Mouse (Mus musculus) ovary, adult 18-20 months (tissue): ENCODE measurements around the gene Idh1.
A peak's percentile ranks its signal among the peaks of the same experiment; 100 is the strongest.

Experiments
- DNase-seq: peaks from one replicate; pipeline ENCODE4 v3.0.0; 2022; ENCODE audit warnings: low spot score, mixed read lengths

The Idh1 gene

DNA sequence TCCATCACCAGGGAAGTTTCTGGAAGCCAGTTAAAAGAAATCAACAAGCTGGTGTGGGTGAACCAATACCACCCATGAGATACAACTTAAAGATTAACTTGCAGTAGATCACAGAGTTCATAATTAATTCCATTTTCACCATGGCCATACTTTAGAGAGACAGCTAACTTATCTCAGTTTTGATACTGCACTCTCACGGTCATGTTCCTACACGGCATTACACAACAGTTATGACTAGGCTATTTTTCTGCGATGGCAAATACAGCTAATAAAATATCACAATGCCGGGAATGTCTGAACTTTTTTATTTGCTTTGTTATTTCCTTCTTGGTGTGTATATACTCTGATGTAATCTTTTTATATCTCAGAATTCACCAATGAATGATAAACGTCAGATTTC is 9.4 kb downstream of the Idh1 start:
- DNase-seq, result no peak

DNA sequence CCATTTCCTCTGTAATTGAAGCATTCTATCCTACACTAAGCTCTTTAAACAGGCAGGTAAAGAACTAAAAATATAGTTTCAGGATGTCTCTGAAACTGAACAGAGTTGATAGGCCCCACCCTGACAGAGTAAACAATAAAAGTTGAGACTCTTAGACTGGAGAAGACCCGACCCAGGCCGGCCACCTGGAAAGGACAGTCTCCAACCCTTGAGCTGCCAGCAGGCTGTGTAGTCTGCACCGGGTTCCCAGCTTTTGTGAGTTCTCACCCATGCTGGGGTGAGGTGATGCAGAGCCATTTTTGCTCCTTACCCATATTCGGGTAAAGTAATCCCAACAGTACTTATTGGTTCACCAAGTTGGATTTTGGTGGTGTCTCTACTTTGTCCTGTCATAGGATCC is 10.1 kb downstream of the Idh1 start:
- DNase-seq, result no peak

DNA sequence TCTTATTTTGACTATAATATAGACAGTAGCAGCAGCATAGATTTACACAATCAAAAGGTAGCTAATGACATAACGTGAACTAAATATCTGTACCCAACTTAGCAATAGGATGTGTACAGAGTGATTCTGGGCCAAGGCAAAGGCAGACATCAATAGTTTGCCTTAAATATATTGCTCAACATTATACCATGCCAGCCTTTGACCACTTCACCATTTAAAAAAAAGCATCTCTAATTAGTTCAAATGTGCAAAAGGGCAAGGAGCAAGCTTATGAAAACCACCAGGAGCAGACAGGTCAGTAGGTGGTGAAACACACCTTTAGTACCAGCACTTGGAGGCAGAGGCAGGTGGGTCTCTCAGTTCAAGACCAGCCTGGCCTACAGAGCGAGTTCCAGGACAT is 12.6 kb downstream of the Idh1 start:
- no peak for DNase-seq

DNA sequence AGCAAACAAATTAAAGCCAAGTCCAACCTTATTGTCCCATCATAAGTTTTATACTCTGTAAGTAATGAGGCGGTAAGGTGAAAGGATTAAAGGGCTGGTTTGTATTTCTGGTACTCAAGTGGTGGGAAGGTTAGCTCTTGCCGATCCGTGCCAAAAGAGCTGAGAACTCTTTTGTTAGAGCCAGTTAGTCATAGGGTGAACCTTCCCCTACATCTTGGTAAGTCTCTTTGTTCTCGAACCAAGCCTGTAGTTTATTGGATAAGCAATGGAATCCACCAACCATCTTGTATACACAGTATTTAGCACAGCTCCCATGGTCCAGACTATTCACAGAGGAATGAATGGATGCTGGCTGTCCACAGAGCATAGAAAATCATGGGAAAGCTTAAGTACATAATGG is 14.7 kb downstream of the Idh1 start:
- no peak for DNase-seq

DNA sequence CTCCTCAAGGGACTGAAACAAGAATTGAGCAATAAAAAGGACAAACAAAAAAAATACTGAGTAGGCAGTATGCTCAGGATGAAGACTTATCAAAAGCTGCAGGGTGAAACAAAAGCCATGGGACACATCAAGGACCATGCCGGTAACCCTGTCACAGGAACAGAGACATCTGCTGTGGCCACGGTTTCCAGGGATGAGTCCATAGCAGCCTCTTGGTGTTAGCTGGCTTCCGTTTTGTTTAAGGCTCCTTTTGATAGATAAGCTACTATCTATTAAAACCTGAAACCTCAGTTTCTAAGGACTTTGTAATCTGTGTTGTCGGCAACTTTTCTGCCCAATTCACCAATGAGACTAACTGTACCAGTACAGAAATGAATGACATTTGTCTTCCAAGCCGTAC is 16.4 kb downstream of the Idh1 start:
- DNase-seq, result no peak

DNA sequence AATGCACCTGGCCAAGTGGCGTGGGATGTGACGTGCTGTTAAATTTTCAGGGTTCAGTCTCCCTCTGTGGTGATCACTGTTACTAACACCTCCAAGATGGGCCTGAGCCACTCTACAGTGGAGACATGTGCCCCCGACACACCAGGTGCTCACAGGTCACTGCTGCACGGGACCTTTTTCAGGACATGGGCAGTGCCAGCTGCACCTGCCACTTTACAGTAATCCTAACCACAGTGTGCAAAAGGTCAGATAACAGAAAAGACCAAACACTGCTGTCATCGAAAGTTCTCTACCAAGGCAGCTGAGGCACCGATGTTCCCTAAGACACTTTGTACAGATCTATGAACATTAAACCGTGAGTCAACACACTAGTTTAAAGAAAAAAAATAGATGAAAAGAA is 16.8 kb downstream of the Idh1 start:
- no peak for DNase-seq

DNA sequence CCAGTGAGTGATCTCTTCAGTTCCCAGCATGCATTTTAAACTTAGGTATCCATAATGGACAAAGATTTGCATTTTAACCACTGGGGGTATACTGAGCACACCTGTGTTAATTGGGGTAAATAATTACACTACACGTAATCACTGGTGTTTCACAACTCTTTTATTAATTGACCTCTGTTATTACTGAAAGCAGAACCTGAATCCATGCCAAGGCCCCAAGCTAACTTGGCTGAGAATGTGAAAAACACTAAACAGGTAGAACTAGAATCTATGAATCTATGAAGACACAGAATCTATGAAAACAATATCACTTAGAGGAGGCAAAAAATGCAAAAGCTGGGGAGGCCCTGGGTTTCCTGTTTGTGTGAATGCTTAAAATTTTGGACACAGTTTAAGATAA is 18.8 kb downstream of the Idh1 start:
- DNase-seq, result no peak

DNA sequence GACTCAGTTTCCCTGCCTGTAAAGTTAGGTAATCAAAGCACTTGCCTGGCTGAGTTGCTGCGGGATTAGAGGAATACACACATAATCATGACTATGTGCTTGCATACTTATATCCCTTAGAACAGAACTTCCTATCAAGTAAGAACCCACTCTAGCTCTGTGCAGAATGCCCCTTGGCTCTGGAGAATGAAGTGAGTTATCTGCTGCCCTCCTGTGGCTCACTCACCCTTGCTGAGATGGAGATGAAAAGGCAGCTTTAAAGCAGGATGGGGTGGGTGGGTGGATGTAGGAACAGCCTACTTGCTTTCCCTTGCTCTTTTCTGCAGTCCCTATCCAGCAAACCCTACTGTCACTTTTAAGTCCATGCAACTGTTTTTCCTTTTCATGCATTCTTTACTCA is 24.1 kb downstream of the Idh1 start:
- no peak for DNase-seq

DNA sequence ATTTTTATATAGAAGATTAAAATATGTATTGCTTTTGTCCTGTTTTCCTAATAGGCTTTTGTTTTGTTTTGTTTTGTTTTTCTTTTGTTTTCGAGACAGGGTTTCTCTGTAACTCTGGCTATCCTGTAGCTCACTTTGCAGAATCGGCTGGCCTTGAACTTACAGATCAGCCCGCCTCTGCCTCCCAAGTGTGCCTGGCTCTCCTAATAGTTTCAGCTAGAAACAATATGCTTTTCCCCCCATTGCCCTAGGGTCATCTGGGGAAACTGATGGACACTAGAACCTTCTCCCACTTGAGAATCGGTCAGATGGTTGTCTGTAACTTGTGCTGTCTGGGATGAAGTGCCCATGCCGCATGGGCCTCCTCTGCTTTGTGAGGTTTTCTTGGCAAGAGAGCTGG is 30.2 kb downstream of the Idh1 start:
- no peak for DNase-seq

DNA sequence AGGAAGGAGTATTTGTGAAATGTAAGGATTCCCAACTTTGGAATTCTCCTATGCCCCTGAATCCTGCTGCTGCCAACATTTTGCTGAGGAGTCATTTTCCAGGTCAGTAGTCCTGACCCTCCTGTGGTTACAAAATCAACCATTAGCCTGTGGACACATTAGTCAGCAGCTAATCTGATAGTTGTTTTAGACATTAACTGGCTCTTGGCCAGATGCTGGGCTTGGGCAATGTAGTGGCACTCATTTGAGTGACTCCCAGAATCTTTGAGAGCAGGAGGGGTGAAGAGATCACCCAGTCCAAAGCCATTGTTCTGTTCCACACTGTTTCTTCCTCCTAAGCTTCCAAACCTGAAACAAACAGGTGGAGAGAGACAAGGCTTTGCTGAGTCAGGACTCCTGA is 31.5 kb downstream of the Idh1 start:
- peak; percentile 31 for DNase-seq

DNA sequence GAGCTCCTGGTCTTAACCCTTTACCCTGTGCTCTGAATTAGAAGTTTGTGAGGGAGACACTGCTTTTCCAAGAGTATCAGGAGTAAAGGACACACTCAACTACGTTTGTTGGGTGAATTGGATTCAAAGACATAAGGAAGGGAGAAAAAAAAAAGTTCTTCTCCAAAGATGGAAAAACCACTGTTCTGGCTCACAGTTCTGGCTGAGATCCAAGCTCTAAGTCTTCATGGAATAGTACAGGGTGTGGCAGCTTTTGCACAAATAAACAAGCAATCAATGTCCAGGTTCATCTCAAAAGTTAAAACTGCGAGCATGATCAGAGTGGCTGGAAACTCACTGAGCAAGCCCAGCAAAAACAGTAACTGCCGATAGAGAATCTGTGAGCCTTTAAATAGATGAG is 38.3 kb downstream of the Idh1 start:
- DNase-seq, result no peak

DNA sequence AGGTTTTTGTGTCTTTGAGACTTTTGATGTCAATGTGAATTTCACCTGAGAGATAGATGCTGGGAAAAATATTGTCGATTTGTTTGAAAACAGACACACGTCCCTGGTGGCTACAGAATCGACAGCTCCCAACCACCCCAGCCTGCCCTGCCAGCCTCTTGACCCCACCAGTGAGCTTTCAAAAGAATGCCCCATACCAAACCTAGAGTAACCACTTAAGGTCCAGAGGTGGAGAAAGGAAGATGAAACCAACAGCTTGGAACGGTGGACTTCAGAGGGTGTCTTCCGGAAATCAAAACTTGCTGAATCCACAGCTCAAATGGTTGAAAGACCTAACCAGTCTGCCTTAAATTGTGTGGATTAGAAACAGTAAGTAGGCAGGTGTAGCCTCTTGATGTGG is 39.0 kb downstream of the Idh1 start:
- no peak for DNase-seq

DNA sequence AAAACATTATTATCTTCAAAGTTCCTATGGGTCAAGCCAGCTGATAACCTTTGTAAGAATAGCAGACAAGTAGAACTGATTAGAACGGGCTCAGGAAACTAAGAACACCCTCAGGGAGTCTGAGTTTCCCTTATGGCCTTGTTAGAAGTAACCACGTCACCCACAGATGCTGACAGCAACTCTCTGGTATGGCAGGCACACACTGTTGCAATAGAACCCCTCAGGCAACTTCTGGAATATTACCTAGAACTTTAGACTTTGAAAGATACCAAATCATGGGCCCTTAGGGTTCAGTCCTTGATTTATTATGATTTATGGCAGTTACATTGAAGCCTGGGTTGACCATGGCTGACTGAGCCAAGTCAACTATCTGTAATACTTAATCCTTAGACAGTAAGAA is 39.7 kb downstream of the Idh1 start:
- no peak for DNase-seq

DNA sequence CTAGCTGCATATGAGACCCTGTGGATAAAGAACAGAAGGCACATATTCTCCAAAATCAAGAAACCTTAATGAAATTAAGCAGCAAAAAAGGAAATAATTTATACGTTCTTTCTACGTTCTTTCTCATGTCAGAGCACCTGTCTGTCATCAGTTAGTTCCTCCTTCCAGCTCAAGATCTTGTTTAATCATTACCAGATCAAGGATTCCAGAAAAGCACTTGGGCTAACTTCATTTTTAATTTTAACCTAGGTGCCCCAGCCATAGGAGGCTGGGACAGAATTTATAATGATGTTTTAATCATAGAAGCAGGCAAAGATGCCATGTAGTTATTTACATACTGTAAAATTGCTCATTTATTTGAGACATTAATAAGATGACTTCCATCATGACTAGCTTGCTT is 41.5 kb downstream of the Idh1 start:
- DNase-seq, result no peak

DNA sequence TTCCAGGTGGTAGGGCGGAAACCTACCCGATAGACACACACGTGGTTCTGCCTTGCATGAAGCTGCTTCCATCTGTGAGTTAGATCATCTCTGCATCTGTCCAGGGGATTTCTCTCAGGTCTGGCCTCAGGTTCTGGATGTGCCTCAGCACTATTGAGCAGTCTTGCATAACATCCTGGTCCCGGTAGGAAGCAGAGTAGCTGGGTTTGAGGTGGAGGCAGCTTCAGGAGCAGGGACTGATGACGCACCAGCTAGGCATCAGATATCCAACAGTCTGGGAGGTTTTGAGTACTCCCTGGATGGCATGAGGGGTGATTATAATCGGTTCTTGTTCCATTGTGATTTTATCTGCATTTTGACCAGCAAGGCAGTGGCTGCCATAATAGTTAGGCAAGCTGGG is 48.7 kb downstream of the Idh1 start:
- no peak for DNase-seq

DNA sequence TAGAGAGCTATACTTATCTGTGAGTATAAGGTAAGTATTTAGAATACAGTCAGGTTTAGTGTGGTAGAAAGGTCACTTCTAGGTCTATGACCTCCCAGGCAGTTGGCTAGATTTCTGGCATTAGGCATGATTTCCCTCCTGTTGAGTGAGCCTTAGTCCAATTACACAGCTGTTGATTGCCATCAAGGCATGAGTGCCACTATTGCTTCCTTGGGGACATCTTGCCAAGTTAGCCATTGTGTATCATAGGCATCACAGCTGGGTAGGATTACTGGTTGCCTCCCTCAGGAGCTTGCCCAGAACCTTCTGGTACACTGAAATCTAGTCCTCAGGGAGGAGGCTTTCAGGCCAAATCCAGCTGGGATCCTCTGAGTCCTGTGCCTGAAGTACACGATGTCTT is 53.5 kb downstream of the Idh1 start:
- no peak for DNase-seq

DNA sequence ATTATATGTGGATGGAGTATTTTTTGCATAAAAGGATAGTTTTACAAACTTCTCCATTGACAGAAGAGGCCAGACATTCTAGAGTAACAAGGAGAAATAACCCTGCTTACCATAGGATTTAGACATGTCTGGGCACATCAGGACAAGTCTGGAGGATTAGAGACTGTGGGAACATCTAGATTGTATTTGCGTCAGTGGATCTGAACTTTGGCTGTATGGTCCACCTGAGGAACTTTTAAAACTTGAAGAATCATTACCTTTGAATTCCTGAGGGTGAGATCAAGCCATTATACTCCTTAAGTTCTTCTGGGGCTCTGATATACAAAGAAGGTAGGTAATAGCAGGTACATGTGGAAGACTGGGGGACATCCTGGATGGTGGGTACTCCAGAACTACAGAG is 54.6 kb downstream of the Idh1 start:
- no peak for DNase-seq

DNA sequence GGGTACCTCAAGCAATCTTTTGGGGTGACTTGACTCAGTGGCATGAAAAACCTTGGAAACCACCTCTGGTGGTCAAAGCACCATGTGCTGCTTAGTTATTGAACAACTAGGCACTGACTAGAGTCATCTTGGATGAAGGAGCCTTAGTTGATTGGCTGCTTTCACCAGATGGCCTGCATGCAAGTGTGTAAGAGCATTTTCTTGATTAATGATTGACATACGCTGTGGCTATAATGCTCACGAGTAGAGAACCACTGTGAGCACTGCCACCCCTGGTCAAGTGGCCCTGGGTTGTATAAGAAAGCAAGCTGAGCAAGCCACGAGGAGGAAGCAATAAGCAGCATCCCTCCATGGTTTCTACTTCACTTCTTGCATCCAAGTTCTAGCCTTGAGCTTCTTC is 56.1 kb downstream of the Idh1 start:
- no peak for DNase-seq

DNA sequence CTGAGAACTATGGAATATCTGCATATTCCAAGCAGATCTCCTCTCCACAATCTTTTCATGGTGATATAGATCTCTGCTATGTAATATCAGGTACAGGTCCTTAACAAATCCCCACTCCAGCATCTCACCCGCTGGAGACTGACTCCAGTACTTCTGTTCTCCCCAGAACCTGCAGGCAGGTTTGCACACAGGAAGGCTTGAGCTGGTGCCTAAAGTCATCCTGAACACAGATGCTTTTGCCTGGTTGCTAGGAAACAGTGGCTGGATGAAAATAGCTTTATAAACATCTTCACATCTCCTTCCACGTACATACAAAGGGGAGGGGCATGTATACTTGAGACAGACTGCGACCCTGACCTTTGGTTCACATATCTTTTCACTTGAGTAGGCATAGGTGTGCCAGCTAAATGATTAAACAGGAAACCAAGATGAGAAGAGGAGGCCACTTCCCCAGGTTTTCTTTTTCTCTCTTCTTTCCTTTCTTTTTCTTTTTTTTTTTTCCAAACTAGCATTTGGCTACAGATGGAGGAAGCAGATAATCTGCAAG is 56.6 kb downstream of the Idh1 start:
- DNase-seq, result no peak

DNA sequence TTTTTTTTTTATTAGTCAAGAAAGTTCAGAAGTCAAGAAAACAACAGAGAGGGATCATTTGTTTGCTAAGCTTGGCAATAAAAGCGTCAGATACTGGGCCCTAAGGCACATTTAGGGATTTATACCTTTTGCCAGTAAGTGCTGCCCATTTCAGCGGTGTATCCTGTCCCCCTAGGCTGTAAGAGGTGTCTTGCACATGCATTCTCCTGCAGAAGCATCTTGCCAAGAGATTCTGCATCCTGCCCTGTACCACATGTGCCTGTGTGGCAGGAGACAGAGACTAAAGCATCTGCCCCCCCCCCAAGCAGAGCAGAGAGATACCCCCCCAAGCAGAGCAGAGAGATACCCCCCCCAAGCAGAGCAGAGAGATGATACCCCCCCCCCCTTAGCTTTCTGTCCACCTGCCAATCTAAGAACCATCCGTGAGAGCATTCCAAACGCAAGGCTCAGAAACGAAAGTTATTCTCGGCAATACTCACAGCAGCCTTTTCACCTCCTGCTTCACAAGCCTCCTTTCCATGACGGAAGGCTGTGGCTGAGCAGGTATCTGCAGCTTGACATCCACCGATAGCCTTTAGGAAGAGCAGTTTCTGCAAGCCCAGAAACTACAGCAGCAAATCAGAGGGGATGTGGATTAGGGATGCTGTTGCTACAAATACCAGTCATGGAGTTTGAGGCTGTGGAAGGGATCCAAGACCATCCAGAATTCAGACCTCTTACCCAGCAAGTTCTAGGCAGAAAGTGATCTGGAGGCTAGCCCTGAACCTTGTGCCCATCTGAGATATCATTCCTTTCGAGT is 63.5 kb downstream of the Idh1 start, which contains the start of gene D630023F18Rik:
TSS of gene D630023F18Rik (minus strand) at position 641 of the 799 bp plus-strand sequence.
- no peak for DNase-seq

DNA sequence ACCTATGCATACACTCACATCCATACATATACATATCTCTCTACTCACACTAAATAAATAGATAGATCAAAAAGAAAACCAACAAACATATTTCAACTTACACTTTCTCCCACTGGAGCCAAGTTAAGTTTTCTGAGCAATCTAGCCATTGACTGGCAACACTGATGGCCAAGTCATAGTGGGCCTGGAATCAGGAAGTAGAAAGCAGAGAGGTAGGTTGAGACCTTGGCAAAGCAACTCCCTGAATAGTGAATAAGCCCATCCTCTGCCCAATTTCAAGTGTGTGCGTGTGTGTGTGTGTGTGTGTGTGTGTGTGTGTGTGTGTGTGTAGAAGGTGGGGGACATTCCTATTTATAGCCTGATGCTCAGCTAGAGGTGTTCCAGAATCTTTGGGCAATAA is 66.9 kb downstream of the Idh1 start, which contains the start of gene Gm28845:
TSS of gene Gm28845 (minus strand) at position 121 of the 400 bp plus-strand sequence.
- DNase-seq, result no peak

DNA sequence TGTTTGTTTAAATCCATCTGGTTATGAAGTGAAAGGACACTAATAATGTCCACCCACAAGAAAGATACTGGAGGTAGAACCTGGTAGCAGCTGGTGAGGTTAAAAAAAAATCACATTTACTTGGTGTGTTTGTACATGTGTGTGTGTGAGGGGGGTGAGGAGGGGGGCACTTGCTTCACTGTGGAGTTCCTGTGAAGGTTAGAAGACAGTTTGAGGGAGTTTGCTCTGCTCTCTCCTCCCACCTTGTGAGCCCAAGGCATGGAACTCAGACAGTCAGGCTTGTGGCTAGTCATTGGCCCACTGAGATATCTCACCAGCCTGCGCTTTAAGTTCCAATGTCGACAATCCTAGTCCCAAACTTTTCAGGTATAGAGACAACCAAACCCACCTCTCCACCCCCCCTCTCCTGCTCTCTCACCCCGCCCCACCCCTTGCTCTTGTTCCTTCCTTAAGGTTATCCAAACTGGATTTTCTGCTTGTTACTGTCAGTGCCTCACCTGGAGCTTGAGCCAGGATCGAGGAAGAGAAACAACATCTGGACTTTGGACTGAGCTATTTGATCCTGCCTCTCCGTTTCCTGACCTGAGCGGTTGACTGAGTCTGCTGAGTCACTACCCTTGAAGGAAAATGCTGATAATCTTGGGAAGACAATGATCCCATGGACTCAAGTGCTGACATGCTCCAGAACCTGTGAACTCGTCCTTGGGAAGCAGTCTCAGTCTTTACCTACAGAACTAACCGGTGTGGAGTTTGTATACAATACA is 68.0 kb downstream of the Idh1 start:
- DNase-seq, result no peak

DNA sequence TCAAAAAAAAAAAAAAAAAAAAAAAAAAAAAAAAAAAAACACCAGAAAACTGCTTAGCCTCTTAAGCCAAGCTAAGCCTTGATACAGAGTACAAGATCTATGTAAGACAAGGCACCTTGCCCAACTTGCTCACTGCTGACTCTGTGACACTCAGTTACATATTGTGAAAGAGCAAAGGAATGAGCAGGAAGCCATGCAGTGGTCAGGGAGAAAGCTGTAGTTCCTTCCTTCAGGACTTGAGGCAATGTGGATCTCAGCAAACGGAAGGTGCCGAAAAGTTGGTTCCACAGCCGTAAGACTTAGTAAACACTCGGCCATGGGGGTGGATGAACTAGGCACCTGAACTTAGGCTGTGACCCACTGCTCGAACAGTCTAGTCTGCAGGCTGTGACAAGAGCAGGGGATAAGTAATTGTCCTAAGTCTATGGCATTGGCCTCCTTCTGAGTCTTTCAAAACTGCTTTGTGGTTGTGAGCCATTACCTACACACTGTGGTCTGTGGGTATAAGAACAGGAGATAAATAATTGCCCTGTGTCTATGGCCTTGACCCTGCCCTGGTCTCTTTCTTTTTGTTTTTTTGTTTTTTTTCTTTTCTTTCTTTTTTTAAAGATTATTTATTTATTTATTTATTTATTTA is 72.6 kb downstream of the Idh1 start:
- no peak for DNase-seq
